25 mouse cellular contexts compared by ENCODE assay signal in the genomic region with DNA sequence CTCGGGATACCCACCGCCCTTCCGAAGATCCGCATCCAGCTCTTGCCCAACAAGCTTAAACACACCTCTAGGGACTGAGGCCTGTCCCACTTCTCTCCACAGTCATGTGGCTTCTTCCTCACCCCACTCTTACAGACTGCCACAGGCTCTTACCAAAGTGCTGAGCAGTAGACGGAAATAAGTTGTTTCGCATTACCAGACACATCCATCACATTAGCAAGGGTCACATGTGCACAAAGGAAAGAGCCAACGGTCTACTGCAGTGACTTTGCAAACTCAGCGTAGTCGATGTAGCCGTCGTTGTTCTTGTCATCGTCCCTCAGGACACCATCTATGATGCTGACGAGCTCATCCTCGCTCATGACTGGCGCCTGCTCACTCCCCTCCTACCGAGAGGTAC. TPM values are rescaled to one million over a fixed set of nuclear protein-coding genes. Genes with fewer than 3 reads are reported as not detected.
DNase-seq lines count a peak whose midpoint lies in the region; ATAC-seq lines count a peak whose summit lies in the region.
"Had no signal": no experiment of that assay in that cellular context is flagged by ENCODE, and none has a peak within 500 bp of the region (broad histone marks: within the 10 kb centered on the region; RNA-seq: fewer than 3 reads in every experiment).

No protein-coding gene starts in this region.

- H3K4me1 ChIP-seq in liver, embryonic 16.5 days (ENCODE audit: control insufficient read depth, low read depth, low read length), result no peaks in the 10 kb centered on the region
- H3K4me1 ChIP-seq in liver, embryonic 12.5 days, result no peaks in the 10 kb centered on the region
- H3K4me1 ChIP-seq in forebrain, embryonic 13.5 days, result no peaks in the 10 kb centered on the region
- H3K4me1 ChIP-seq: forebrain, embryonic 10.5 days; hindbrain, embryonic 15.5 days; limb, embryonic 12.5 days; midbrain, embryonic 10.5 days had no signal

- 73% methylated on average over 16 of the region's 16 CpGs for WGBS in liver, embryonic 16.5 days (ENCODE audit: insufficient replicate concordance)
- 82% methylated on average over 16 of the region's 16 CpGs for WGBS in liver, embryonic 12.5 days (ENCODE audit: insufficient replicate concordance)
- 88% methylated on average over 16 of the region's 16 CpGs for WGBS in forebrain, embryonic 13.5 days

- no peak for DNase-seq in thymus, postnatal 10 days (ENCODE audit: low spot score in 2 of 2)
- no peak for DNase-seq in frontal cortex, postnatal 36 days (ENCODE audit: low spot score in 2 of 2)
- DNase-seq: adrenal gland, adult 2 months; B cell, adult 2 months; cerebellum, adult 2 months; cerebellum, postnatal 25 days; gastrocnemius, postnatal 36 days; heart, postnatal 4 days; kidney, adult 9 months; kidney, postnatal 14 days; lung, adult 18-20 months; lung, postnatal 10 days; right cerebral cortex, postnatal 4 days; thymus, postnatal 25 days had no signal

- no peak overlapping the region for H3K27ac ChIP-seq in liver, embryonic 16.5 days (ENCODE audit: low read length)
- H3K27ac ChIP-seq in liver, embryonic 12.5 days, result no peak overlapping the region
- H3K27ac ChIP-seq in forebrain, embryonic 13.5 days, result no peak overlapping the region
- H3K27ac ChIP-seq: forebrain, embryonic 10.5 days; hindbrain, embryonic 15.5 days; limb, embryonic 12.5 days; midbrain, embryonic 10.5 days had no signal

- H3K4me2 ChIP-seq in liver, embryonic 16.5 days (ENCODE audit: low read depth, low read length), result no peak overlapping the region
- no peak overlapping the region for H3K4me2 ChIP-seq in liver, embryonic 12.5 days
- H3K4me2 ChIP-seq in forebrain, embryonic 13.5 days, result no peak overlapping the region
- H3K4me2 ChIP-seq: hindbrain, embryonic 15.5 days; limb, embryonic 12.5 days had no signal

- no peaks in the 10 kb centered on the region for H3K27me3 ChIP-seq in liver, embryonic 16.5 days (ENCODE audit: control insufficient read depth, insufficient read depth, low read depth, low read length)
- no peaks in the 10 kb centered on the region for H3K27me3 ChIP-seq in liver, embryonic 12.5 days (replicated peaks)
- no peaks in the 10 kb centered on the region for H3K27me3 ChIP-seq in forebrain, embryonic 13.5 days
- H3K27me3 ChIP-seq: CH12.LX; hindbrain, embryonic 15.5 days; limb, embryonic 12.5 days had no signal

- peaks cover 14% of the 10 kb centered on the region for H3K36me3 ChIP-seq in liver, embryonic 16.5 days (ENCODE audit: control insufficient read depth, insufficient read depth)
- H3K36me3 ChIP-seq in liver, embryonic 12.5 days, result peaks cover 74% of the 10 kb centered on the region
- peaks cover 76% of the 10 kb centered on the region for H3K36me3 ChIP-seq in forebrain, embryonic 13.5 days (ENCODE audit: poor library complexity, severe bottlenecking)

- peak; percentile 44 for ATAC-seq in liver, embryonic 16.5 days (ENCODE audit: low read depth)
- ATAC-seq in liver, embryonic 12.5 days, result no peak
- peak; percentile 90 for ATAC-seq in hematopoietic stem cell, adult 5-6 weeks (replicated peaks in 1 of 2; ENCODE audit: insufficient read depth in 1 of 2, low FRiP score in 2 of 2, low TSS enrichment in 1 of 2, low read depth in 1 of 2, poor library complexity in 2 of 2, severe bottlenecking in 2 of 2)
- peak; percentile 64; the same call in 1 of the 2 replicates for ATAC-seq in megakaryocyte-erythroid progenitor cell, adult 5-6 weeks (replicated peaks; ENCODE audit: low FRiP score, low TSS enrichment, poor library complexity, severe bottlenecking)
- ATAC-seq in forebrain, embryonic 13.5 days, result no peak

- no peak overlapping the region for H3K4me3 ChIP-seq in liver, embryonic 16.5 days (ENCODE audit: low read depth, low read length)
- no peak overlapping the region for H3K4me3 ChIP-seq in liver, embryonic 12.5 days
- no peak overlapping the region for H3K4me3 ChIP-seq in forebrain, embryonic 13.5 days
- H3K4me3 ChIP-seq: forebrain, embryonic 10.5 days; hindbrain, embryonic 15.5 days; limb, embryonic 12.5 days; midbrain, embryonic 10.5 days had no signal

- no peaks in the 10 kb centered on the region for H3K9me3 ChIP-seq in liver, embryonic 16.5 days (replicated peaks; ENCODE audit: control insufficient read depth, low read length)
- H3K9me3 ChIP-seq in liver, embryonic 12.5 days (replicated peaks), result no peaks in the 10 kb centered on the region
- H3K9me3 ChIP-seq in forebrain, embryonic 13.5 days (replicated peaks), result no peaks in the 10 kb centered on the region; the same call in 1 of the 2 replicates
- H3K9me3 ChIP-seq: G1E; hindbrain, embryonic 15.5 days; midbrain, embryonic 10.5 days had no signal

- no peak overlapping the region for H3K9ac ChIP-seq in liver, embryonic 16.5 days (ENCODE audit: low read depth, low read length)
- no peak overlapping the region for H3K9ac ChIP-seq in liver, embryonic 12.5 days
- no peak overlapping the region for H3K9ac ChIP-seq in forebrain, embryonic 13.5 days
- H3K9ac ChIP-seq: hindbrain, embryonic 15.5 days; limb, embryonic 12.5 days had no signal

RNA-seq across cellular contexts. Expression of a gene that starts 10.1 kb away (rescaled TPM):
- 93.6 and 103 TPM in 2 replicates for polyA plus RNA-seq in liver, embryonic 16.5 days (2015; fragmentation: Nextera tagmentation; extraction: Ambion mirVana)
- polyA plus RNA-seq in liver, embryonic 12.5 days (2016; fragmentation: Nextera tagmentation; extraction: Ambion mirVana), result 47.5 and 51.3 TPM in 2 replicates
- total RNA-seq in hematopoietic stem cell, adult 5-6 weeks (2017), result 76.9 and 81.4 TPM in 2 replicates
- total RNA-seq in megakaryocyte-erythroid progenitor cell, adult 5-6 weeks (2014; fragmentation: Nextera tagmentation), result 17.7 and 24.5 TPM in 2 replicates
- total RNA-seq in megakaryocyte-erythroid progenitor cell, adult 5-6 weeks (2017), result 39.8 and 44.6 TPM in 2 replicates
- 53.1 and 53.5 TPM in 2 replicates for polyA plus RNA-seq in forebrain, embryonic 13.5 days (2015; fragmentation: Nextera tagmentation; extraction: Ambion mirVana)

RNA-seq across cellular contexts. Expression of a gene that starts 27.0 kb away (rescaled TPM):
- polyA plus RNA-seq in liver, embryonic 16.5 days (2015; fragmentation: Nextera tagmentation; extraction: Ambion mirVana), result 7.6 and 8.3 TPM in 2 replicates
- 15.3 and 17.0 TPM in 2 replicates for polyA plus RNA-seq in liver, embryonic 12.5 days (2016; fragmentation: Nextera tagmentation; extraction: Ambion mirVana)
- 37.5 and 44.6 TPM in 2 replicates for total RNA-seq in hematopoietic stem cell, adult 5-6 weeks (2017)
- total RNA-seq in megakaryocyte-erythroid progenitor cell, adult 5-6 weeks (2014; fragmentation: Nextera tagmentation), result 56.9 and 94.9 TPM in 2 replicates
- total RNA-seq in megakaryocyte-erythroid progenitor cell, adult 5-6 weeks (2017), result 34.2 and 49.5 TPM in 2 replicates
- polyA plus RNA-seq in forebrain, embryonic 13.5 days (2015; fragmentation: Nextera tagmentation; extraction: Ambion mirVana), result 3.5 and 5.1 TPM in 2 replicates

Comparison
In these comparisons a context has a peak if more than half of its experiments do, and no peak if none do; other contexts are left out.
1. ATAC-seq: peak in liver, embryonic 16.5 days (single experiment), hematopoietic stem cell, adult 5-6 weeks (2 of 2) and megakaryocyte-erythroid progenitor cell, adult 5-6 weeks (single experiment); none in liver, embryonic 12.5 days (single experiment) and forebrain, embryonic 13.5 days (single experiment).